Mouse (Mus musculus) lung, embryonic 15.5 days (tissue): ENCODE data around the gene Anapc11. TPM values are rescaled to one million over a fixed set of nuclear protein-coding genes. Genes with fewer than 3 reads are reported as not detected.
"Not testable (repeated sequence)": the region's sequence is repeated elsewhere in the genome, so short reads cannot be mapped to it uniquely, and the experiment has no call there.

ENCODE experiments used
- ATAC-seq: fragments of 200-750 bp; cut with Nextera tagmentation; 2 replicates; pipeline ENCODE4 v1.8.0; 2017; ENCODE audit warnings: moderate number of reproducible peaks, borderline replicate concordance; ENCODE audit not compliant: low FRiP score, low TSS enrichment; ENCODE audit errors: extremely low read depth
- H3K27ac ChIP-seq: fragments of 300-500 bp; sonication (generic); 2 replicates; pipeline ENCODE4 v1.5.1; 2015; ENCODE audit warnings: moderate library complexity, mild to moderate bottlenecking, inconsistent platforms
- H3K27me3 ChIP-seq: fragments of 300-500 bp; sonication (generic); 2 replicates; pipeline ENCODE4 v1.6.1; 2015; ENCODE audit warnings: inconsistent platforms
- H3K36me3 ChIP-seq: fragments of 300-500 bp; sonication (generic); 2 replicates; pipeline ENCODE4 v1.6.1; 2015; ENCODE audit warnings: inconsistent platforms
- H3K4me1 ChIP-seq: fragments of 300-500 bp; sonication (generic); 2 replicates; pipeline ENCODE4 v1.6.1; 2015; ENCODE audit warnings: inconsistent platforms
- H3K4me2 ChIP-seq: fragments of 300-500 bp; sonication (generic); 2 replicates; pipeline ENCODE4 v1.6.1; 2015; ENCODE audit warnings: inconsistent platforms, mild to moderate bottlenecking, moderate library complexity
- H3K4me3 ChIP-seq: fragments of 300-500 bp; sonication (generic); 2 replicates; pipeline ENCODE4 v1.5.1; 2015; ENCODE audit warnings: mild to moderate bottlenecking, inconsistent platforms
- H3K9ac ChIP-seq: fragments of 300-500 bp; sonication (generic); 2 replicates; pipeline ENCODE4 v1.6.1; 2015; ENCODE audit warnings: inconsistent platforms
- H3K9me3 ChIP-seq: fragments of 300-500 bp; sonication (generic); 2 replicates; pipeline ENCODE4 v1.6.1; 2016; ENCODE audit warnings: inconsistent platforms
- WGBS: fragments of 180-500 bp; shearing (Covaris S2); methylation state at CpG from one replicate; pipeline ENCODE4 v1.1.7; 2015; 5-methylcytosine and 5-hydroxymethylcytosine counted together
- polyA plus RNA-seq: library from polyadenylated mRNA; unstranded; fragments of >200 nt; fragmentation: Nextera tagmentation; extraction: Ambion mirVana; gene quantifications from 2 replicates; pipeline ENCODE4 v1.2.1, GENCODE M21; 2015

Gene Anapc11
- polyA plus RNA-seq, 1 experiment from 2014 or later = 215 TPM

GRCm38 (mm10) chr11:120576365-120576981 lies 21.7 kb upstream of the Anapc11 start:
- Histone ChIP-seq H3K9me3 (no peaks in the 10 kb centered on the region), H3K4me3 (no peak overlapping the region), H3K36me3 (peaks cover 29% of the 10 kb centered on the region), H3K27me3 (no peaks in the 10 kb centered on the region), H3K27ac (no peak overlapping the region), H3K4me2 (no peak overlapping the region), H3K9ac (no peak overlapping the region), H3K4me1 (peaks cover 32% of the 10 kb centered on the region)
- no peak for ATAC-seq
- 88% methylated on average over 3 of the region's 3 CpGs for WGBS

- Histone ChIP-seq H3K9me3 (no peaks in the 10 kb centered on the region), H3K27me3 (no peaks in the 10 kb centered on the region), H3K36me3 (peaks cover 29% of the 10 kb centered on the region), H3K4me3 (no peak overlapping the region), H3K27ac (no peak overlapping the region), H3K4me2 (no peak overlapping the region), H3K9ac (no peak overlapping the region), H3K4me1 (peaks cover 35% of the 10 kb centered on the region)
- 85% methylated on average over 7 of the region's 7 CpGs for WGBS
- no peak for ATAC-seq
These were observed 20.8 kb upstream of the Anapc11 start for GRCm38 (mm10) chr11:120577211-120578023.

DNA sequence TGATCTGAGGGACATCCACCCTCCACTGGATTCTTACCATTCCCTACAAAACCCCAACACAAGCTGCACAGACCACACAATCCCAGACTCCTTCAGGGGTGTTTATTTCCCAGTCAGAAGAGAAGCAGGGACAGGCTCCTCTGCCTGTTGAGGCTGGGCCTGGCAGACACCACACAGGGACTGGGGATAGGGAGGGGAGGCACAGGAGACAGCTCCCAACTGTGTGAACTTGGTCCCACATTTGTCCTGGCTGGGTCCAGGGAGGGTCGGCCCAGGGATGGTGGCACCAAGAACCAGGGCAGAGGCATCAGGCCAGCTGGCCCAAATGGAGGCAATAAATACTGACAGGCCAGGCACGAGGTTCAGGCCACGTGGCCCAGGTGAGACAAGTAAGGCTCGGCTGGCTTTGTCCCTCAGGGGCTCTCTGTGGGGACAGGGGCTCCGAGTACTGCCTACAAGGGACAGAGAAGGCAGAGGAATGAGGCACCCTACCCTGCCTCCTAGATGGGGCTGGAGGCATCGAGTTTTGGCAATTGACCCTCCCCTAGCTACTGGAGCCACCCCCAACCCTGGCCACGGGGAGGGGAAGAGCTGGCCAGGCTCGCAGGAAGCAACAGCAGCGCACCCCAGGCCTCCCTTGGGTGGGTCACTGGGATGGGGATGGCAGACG lies 20.1 kb upstream of the Anapc11 start:
- peaks cover 38% of the 10 kb centered on the region for H3K4me1 ChIP-seq
- 79% methylated on average over 10 of the region's 10 CpGs for WGBS
- no peak overlapping the region for H3K9ac ChIP-seq

DNA sequence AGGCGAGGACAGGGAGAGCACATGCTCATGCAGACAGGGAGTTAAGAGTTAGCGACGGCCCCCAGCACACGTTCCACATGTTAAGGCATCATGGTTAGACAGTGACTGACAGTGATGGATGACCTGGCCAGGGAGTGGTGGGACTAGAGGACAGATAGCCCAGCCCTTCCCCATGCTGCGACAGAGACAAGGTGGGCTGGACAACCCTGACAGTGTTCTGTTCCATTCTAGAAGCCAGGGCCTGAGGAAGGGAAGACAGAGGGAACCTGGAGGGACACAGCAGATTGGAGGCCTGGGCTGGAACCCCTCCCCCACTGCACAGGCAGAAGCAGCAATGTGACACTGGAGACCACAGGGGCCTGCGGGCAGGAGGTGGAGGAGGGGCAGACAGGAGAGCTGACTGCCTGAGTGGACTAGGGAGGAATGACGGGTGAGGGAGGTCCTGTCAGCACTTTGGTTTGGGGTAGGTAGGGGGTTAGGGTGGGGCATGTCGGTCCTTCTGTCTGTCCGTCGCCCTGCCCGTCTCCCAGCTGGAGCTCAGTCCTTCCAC lies 19.5 kb upstream of the Anapc11 start:
- peaks cover 38% of the 10 kb centered on the region for H3K4me1 ChIP-seq
- no peak overlapping the region for H3K27ac ChIP-seq
- no peaks in the 10 kb centered on the region for H3K9me3 ChIP-seq
- H3K36me3 ChIP-seq = peaks cover 30% of the 10 kb centered on the region
- 75% methylated on average over 11 of the region's 11 CpGs for WGBS
- no peak overlapping the region for H3K9ac ChIP-seq
- ATAC-seq = no peak
- H3K4me2 ChIP-seq = no peak overlapping the region
- no peak overlapping the region for H3K4me3 ChIP-seq
- no peaks in the 10 kb centered on the region for H3K27me3 ChIP-seq

More for the DNA sequence above, 20.1 kb upstream of the Anapc11 start:
- ATAC-seq = no peak
- Histone ChIP-seq H3K36me3 (peaks cover 29% of the 10 kb centered on the region), H3K27ac (no peak overlapping the region), H3K4me2 (no peak overlapping the region), H3K9me3 (no peaks in the 10 kb centered on the region), H3K27me3 (no peaks in the 10 kb centered on the region), H3K4me3 (no peak overlapping the region)

GRCm38 (mm10) chr11:120579316-120580107 lies 18.7 kb upstream of the Anapc11 start:
- WGBS = 52% methylated on average over 15 of the region's 15 CpGs
- ATAC-seq = no peak
- Histone ChIP-seq H3K27ac (peak overlapping the region; percentile 94), H3K4me3 (peak overlapping the region; percentile 83), H3K4me2 (peak overlapping the region; percentile 89), H3K9me3 (no peaks in the 10 kb centered on the region), H3K36me3 (peaks cover 37% of the 10 kb centered on the region), H3K9ac (peak overlapping the region; percentile 86), H3K27me3 (no peaks in the 10 kb centered on the region), H3K4me1 (peaks cover 33% of the 10 kb centered on the region)

DNA sequence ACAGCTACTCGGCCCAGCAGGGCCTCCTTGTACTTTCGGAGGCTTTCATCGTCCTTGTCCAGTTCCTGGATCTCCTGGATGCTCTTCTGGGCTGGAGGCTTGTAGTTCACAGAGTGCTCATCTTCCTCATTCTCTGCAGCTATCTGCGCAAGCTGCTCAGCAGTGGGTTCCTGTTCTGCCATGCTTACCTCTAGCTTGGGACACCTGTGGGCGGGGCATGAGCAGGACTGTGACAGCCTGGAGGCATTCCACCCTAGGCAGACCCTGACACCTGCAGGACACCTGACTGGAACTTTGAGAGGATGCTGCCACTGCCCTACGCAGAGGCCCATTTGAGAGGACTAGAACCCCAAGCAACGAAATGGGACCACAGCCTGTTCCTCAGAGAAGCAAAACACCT lies 18.0 kb upstream of the Anapc11 start:
- Histone ChIP-seq H3K27me3 (no peaks in the 10 kb centered on the region), H3K4me3 (peak overlapping the region; percentile 83), H3K4me2 (peak overlapping the region; percentile 89), H3K27ac (peak overlapping the region; percentile 94), H3K36me3 (peaks cover 42% of the 10 kb centered on the region), H3K4me1 (peaks cover 30% of the 10 kb centered on the region), H3K9me3 (no peaks in the 10 kb centered on the region), H3K9ac (peak overlapping the region; percentile 86)
- ATAC-seq = no peak
- 49% methylated on average over 7 of the region's 7 CpGs for WGBS

DNA sequence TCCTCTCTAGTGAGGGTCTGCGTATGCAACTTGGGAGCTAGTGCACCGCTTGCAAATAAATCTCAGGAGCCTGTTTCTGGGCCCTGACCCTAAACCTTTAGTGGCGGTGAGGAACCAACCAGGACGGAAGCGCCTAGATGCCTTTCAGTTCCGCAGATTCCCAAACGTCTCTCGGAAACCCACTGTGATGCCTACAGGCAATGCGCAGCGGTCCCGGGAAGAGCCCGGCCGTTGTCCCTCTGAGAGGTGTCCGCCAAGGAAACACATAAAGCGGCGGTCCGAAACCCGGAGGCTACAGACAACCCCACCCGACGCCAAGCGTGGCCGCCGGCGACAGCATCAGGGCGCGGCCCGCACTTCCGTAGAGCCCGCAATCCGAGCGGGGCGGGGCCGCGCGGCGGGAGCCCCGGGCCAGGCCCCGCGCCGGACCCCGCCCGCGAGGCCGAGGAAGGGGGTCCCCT lies 17.3 kb upstream of the Anapc11 start:
- H3K4me2 ChIP-seq = peak overlapping the region; percentile 89
- H3K9ac ChIP-seq = peak overlapping the region; percentile 86
- no peaks in the 10 kb centered on the region for H3K27me3 ChIP-seq
- no peaks in the 10 kb centered on the region for H3K9me3 ChIP-seq
- peak overlapping the region; percentile 83 for H3K4me3 ChIP-seq
- peaks cover 30% of the 10 kb centered on the region for H3K4me1 ChIP-seq
- peaks cover 49% of the 10 kb centered on the region for H3K36me3 ChIP-seq
- peak; percentile 24 for ATAC-seq
- H3K27ac ChIP-seq = peak overlapping the region; percentile 94
- WGBS = under 1% methylated on average over 36 of the region's 44 CpGs

DNA sequence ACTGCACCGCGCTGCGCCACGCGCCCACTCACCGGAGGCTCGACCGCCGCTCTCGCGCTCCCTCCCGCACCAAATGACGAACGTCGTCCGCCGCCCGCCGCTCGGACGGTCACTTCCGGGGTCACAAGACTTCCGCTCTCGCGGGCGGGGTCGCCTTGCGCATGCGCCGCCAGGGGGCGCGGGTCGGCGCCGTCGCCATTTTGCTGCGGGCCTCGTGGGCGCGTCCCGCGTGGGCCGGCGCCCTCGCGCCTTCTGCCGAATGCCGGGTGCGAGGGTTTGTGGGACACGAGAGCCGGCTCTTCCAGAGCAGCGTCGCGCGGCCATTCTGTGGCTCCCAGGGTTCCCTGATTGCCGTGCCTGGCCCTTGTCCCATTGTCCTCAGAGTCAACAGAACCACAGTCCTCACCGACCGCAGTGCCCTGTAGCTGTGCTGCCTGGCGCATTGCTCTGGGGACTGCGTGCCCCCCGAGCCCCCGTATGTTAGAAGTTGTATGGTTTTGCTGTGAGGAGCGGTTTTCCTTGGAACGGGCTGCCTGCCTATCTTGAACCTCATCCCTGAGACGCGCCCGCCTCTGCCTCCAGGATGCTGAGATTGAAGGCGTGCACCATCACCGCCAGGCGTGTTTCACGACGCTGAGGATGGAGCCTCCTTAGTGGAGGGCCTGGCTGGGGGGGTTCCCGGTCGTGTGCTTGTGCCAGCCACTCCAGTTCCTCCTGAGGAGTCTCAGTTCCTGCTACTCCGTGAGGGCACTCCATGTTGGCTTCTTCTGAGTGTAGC lies 16.5 kb upstream of the Anapc11 start, which contains the start of gene Arhgdia:
Gene Arhgdia (minus strand): TSS at position 135 of the 778 bp plus-strand sequence.
- H3K27ac ChIP-seq = peak within 1 kb of the TSS; percentile 94
- peaks cover 57% of the 10 kb centered on the region for H3K36me3 ChIP-seq
- ATAC-seq = peak; percentile 71

DNA sequence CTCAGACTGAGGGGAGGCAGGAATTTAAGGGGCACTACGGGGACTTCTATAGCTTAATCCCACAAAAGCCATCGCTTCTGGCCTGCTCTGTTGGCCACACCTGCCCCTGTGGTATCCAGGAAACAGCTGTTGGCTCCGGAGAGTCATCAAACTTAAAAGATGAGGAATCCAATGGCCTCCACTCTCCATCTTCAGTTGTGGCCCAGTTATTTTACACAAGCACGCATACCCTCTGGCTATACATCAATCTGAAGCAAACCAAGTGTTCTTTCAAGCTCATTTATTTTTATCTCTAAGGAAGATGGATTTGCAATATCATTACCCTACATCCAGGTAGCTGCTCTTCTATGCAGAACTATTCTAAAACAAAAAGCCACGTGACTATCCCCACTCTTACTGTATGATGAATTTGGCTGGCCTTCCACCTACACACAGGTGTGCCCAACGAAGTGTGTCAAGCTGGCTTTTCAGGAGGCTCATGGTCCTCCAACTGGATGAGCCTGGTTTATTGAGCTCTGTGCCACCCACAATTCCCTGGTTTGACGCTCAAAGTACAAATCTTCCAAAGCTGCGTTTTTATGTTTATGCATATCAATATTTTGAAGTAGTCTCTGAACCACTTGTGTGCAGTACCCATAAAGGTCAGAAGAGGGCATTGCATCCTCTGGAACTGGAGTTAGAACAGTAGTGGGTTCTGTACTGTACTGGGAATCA lies 15.8 kb upstream of the Anapc11 start:
- H3K9me3 ChIP-seq = no peaks in the 10 kb centered on the region
- no peak for ATAC-seq
- peak overlapping the region; percentile 94 for H3K27ac ChIP-seq
- peak overlapping the region; percentile 89 for H3K4me2 ChIP-seq
- peaks cover 60% of the 10 kb centered on the region for H3K36me3 ChIP-seq
- peaks cover 30% of the 10 kb centered on the region for H3K4me1 ChIP-seq
- no peaks in the 10 kb centered on the region for H3K27me3 ChIP-seq
- H3K4me3 ChIP-seq = peak overlapping the region; percentile 83
- WGBS = 63% methylated on average over 8 of the region's 8 CpGs
- H3K9ac ChIP-seq = peak overlapping the region; percentile 86

More for the DNA sequence above, 16.5 kb upstream of the Anapc11 start, which contains the start of gene Arhgdia:
- Histone ChIP-seq H3K27me3 (no peaks in the 10 kb centered on the region), H3K9ac (peak within 1 kb of the TSS; percentile 86), H3K4me1 (peaks cover 30% of the 10 kb centered on the region), H3K9me3 (no peaks in the 10 kb centered on the region), H3K4me3 (peak within 1 kb of the TSS; percentile 83), H3K4me2 (peak within 1 kb of the TSS; percentile 89)
- 5% methylated on average over 69 of the region's 75 CpGs for WGBS

DNA sequence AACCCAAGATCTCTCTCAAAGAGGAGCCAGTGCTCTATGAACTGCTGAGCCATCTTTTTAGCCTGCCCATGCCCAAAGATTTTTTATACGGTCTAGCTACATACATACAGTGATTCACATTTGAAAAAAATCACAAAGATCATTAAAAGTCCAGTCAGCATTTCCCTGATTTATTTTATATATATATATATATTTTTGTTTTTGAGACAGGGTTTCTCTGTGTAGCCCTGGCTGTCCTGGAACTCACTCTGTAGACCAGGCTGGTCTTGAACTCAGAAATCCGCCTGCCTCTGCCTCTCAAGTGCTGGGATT lies 15.3 kb upstream of the Anapc11 start:
- not testable (repeated sequence) for H3K9ac ChIP-seq, H3K4me3 ChIP-seq, ATAC-seq, H3K9me3 ChIP-seq, H3K27me3 ChIP-seq, H3K27ac ChIP-seq, H3K4me2 ChIP-seq
- peaks cover 30% of the 10 kb centered on the region for H3K4me1 ChIP-seq
- H3K36me3 ChIP-seq = peaks cover 60% of the 10 kb centered on the region
- 94% methylated on average over 2 of the region's 2 CpGs for WGBS
